Mouse (Mus musculus): ENCODE data around the gene Mindy4. TPM values are rescaled to one million over a fixed set of nuclear protein-coding genes. Genes with fewer than 3 reads are reported as not detected.

The Mindy4 gene
- polyA plus RNA-seq, 1 experiment from 2014 or later, result 24.2 TPM

DNA sequence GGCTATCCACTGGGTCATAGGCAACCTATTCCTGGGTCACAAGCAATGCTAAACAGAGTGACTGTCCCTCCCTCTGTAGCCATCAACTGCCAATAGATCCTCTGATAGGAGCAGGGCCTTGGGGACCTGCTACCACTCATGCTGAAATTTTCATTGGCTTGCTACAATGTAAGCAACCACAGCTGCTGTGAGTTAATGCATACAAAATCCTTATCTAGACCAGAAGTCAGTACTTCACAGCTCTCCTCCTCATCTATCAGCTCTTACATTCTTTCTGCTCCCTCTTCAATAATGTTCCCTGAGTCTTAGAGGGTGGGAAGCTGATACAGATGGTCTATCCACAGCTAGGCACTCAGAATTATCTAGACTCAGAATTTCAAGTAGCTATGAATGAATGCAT lies 163.9 kb downstream of the Mindy4 start:
- DNase-seq (ENCODE audit: low spot score, missing footprints), result no peak
- Histone ChIP-seq H3K27ac (ENCODE audit: low read depth, low read length) (no peak overlapping the region), H3K4me3 (ENCODE audit: low read depth, low read length) (no peak overlapping the region), H3K9ac (ENCODE audit: low read length) (no peak overlapping the region), H3K36me3 (ENCODE audit: control insufficient read depth, insufficient read depth, low read length) (no peaks in the 10 kb centered on the region), H3K4me2 (no peak overlapping the region), H3K4me1 (ENCODE audit: control insufficient read depth, insufficient read depth, low read length) (no peaks in the 10 kb centered on the region), H3K27me3 (ENCODE audit: control insufficient read depth, insufficient read depth, low read length) (no peaks in the 10 kb centered on the region), H3K9me3 (ENCODE audit: control insufficient read depth, low read length) (no peaks in the 10 kb centered on the region)
- no peak for ATAC-seq (ENCODE audit: low FRiP score)

Small RNA genes lying within 50 kb of the gene (microRNA-seq; reads per million reads assigned to microRNA genes)
- not detected for gene Gm25458

Other genes with a start within 250 kb of the Mindy4 start
- gene Nod1, start 230.8 kb upstream of the Mindy4 start, polyA plus RNA-seq (2014; fragmentation: Nextera tagmentation; extraction: Ambion mirVana), result 1.9 and 2.1 TPM in 2 replicates
- 12.9 and 14.4 TPM in 2 replicates for gene Ggct, start 210.4 kb upstream of the Mindy4 start, polyA plus RNA-seq (2014; fragmentation: Nextera tagmentation; extraction: Ambion mirVana)
- 225 and 241 TPM in 2 replicates for gene Gars, start 165.4 kb upstream of the Mindy4 start, polyA plus RNA-seq (2014; fragmentation: Nextera tagmentation; extraction: Ambion mirVana)
- 0.22 and 0.50 TPM in 2 replicates for gene Crhr2, start 70.4 kb upstream of the Mindy4 start, polyA plus RNA-seq (2014; fragmentation: Nextera tagmentation; extraction: Ambion mirVana)
- 0.16 and 0.40 TPM in 2 replicates for gene Inmt, start 28.3 kb upstream of the Mindy4 start, polyA plus RNA-seq (2014; fragmentation: Nextera tagmentation; extraction: Ambion mirVana)
- gene Aqp1, start 133.0 kb downstream of the Mindy4 start, polyA plus RNA-seq (2014; fragmentation: Nextera tagmentation; extraction: Ambion mirVana), result 0.38 and 0.48 TPM in 2 replicates
- not detected in 2 replicates for gene Ghrhr, start 172.9 kb downstream of the Mindy4 start, polyA plus RNA-seq (2014; fragmentation: Nextera tagmentation; extraction: Ambion mirVana)
- gene Adcyap1r1, start 248.6 kb downstream of the Mindy4 start, polyA plus RNA-seq (2014; fragmentation: Nextera tagmentation; extraction: Ambion mirVana), result 17.6 and 20.4 TPM in 2 replicates